Mouse (Mus musculus) lung, postnatal 36 days (tissue): ENCODE results near the gene Slc25a34.

Source experiments
- DNase-seq: peaks from one replicate; pipeline ENCODE4 v3.0.0; 2022; ENCODE audit warnings: mixed read lengths

Gene Slc25a34

GRCm38 (mm10) chr4:141643118-141643855, 19.7 kb upstream of the Slc25a34 start:
- DNase-seq = peak; percentile 82

- no peak for DNase-seq
Observed at GRCm38 (mm10) chr4:141641961-141642811, 18.6 kb upstream of the Slc25a34 start.

GRCm38 (mm10) chr4:141641353-141641771, 17.7 kb upstream of the Slc25a34 start:
- no peak for DNase-seq

- DNase-seq = no peak
Observed at GRCm38 (mm10) chr4:141639474-141639873, 15.9 kb upstream of the Slc25a34 start.

- no peak for DNase-seq
Observed at GRCm38 (mm10) chr4:141636693-141637092, 13.1 kb upstream of the Slc25a34 start.

- DNase-seq = no peak
Observed at GRCm38 (mm10) chr4:141635991-141636390, 12.4 kb upstream of the Slc25a34 start.

GRCm38 (mm10) chr4:141632111-141632873, 8.7 kb upstream of the Slc25a34 start:
- DNase-seq = peak; percentile 68

GRCm38 (mm10) chr4:141631250-141631649, 7.6 kb upstream of the Slc25a34 start:
- DNase-seq = no peak

GRCm38 (mm10) chr4:141630021-141630420, 6.4 kb upstream of the Slc25a34 start:
- no peak for DNase-seq

GRCm38 (mm10) chr4:141628661-141629060, 5.0 kb upstream of the Slc25a34 start:
- no peak for DNase-seq

- DNase-seq = no peak
Observed at GRCm38 (mm10) chr4:141627502-141627901, 3.9 kb upstream of the Slc25a34 start.

- no peak for DNase-seq
Observed at GRCm38 (mm10) chr4:141625774-141626550, 2.3 kb upstream of the Slc25a34 start.

GRCm38 (mm10) chr4:141624983-141625773, 1.6 kb upstream of the Slc25a34 start:
- DNase-seq = peak; percentile 67

- no peak for DNase-seq
Observed at GRCm38 (mm10) chr4:141624134-141624533, 513 bp upstream of the Slc25a34 start.

GRCm38 (mm10) chr4:141623037-141623436, 584 bp downstream of the Slc25a34 start:
- DNase-seq = no peak

GRCm38 (mm10) chr4:141622580-141622979, 1.0 kb downstream of the Slc25a34 start:
- no peak for DNase-seq

GRCm38 (mm10) chr4:141622091-141622490, 1.5 kb downstream of the Slc25a34 start:
- DNase-seq = no peak

GRCm38 (mm10) chr4:141621297-141621696, 2.3 kb downstream of the Slc25a34 start:
- no peak for DNase-seq

- DNase-seq = no peak
Observed at GRCm38 (mm10) chr4:141619299-141619883, 4.2 kb downstream of the Slc25a34 start.

GRCm38 (mm10) chr4:141618565-141619243, 4.9 kb downstream of the Slc25a34 start, which contains the start of gene Tmem82:
TSS of gene Tmem82 (minus strand) at chr4:141618633.
- peak; percentile 76 for DNase-seq
